Mouse (Mus musculus) liver, adult 2 months (tissue): ENCODE results near the gene Art1. TPM values are rescaled to one million over a fixed set of nuclear protein-coding genes. Genes with fewer than 3 reads are reported as not detected.

ENCODE experiments used
- DNase-seq: peaks from one replicate; pipeline ENCODE4 v3.0.0-alpha.2; 2011; ENCODE audit warnings: low read depth, low spot score; ENCODE audit errors: extremely low read depth
- H3K27ac ChIP-seq: fragments of 200-500 bp; replicated peaks from 2 replicates; pipeline ENCODE4 v1.5.1; 2012; ENCODE audit warnings: low read depth, mild to moderate bottlenecking, control low read depth, inconsistent platforms, low read length; ENCODE audit not compliant: insufficient read depth
- H3K27me3 ChIP-seq: fragments of 200-500 bp; 2 replicates; pipeline ENCODE4 v1.6.1; 2012; ENCODE audit warnings: mild to moderate bottlenecking, moderate library complexity, low read length, inconsistent platforms; ENCODE audit not compliant: control insufficient read depth, insufficient read depth
- H3K36me3 ChIP-seq: fragments of 200-500 bp; 2 replicates; pipeline ENCODE4 v1.6.1; 2012; ENCODE audit warnings: low read length, inconsistent platforms; ENCODE audit not compliant: control insufficient read depth, insufficient read depth
- H3K4me1 ChIP-seq: fragments of 200-500 bp; 2 replicates; pipeline ENCODE4 v1.6.1; 2011; ENCODE audit warnings: low read length; ENCODE audit not compliant: control insufficient read depth, insufficient read depth
- H3K4me3 ChIP-seq: fragments of 200-500 bp; 2 replicates; pipeline ENCODE4 v1.5.1; 2011; ENCODE audit warnings: low read depth, mild to moderate bottlenecking, control low read depth, low read length, moderate library complexity; ENCODE audit not compliant: insufficient read depth
- H3K79me2 ChIP-seq: fragments of 200-500 bp; 2 replicates; pipeline ENCODE4 v1.6.1; 2012; ENCODE audit warnings: inconsistent platforms, mild to moderate bottlenecking, low read length, moderate library complexity; ENCODE audit not compliant: control insufficient read depth, insufficient read depth
- H3K9ac ChIP-seq: fragments of 200-500 bp; 2 replicates; pipeline ENCODE4 v1.6.1; 2012; ENCODE audit warnings: low read depth, mild to moderate bottlenecking, control low read depth, inconsistent platforms, low read length
- CTCF ChIP-seq: fragments of 200-500 bp; IDR thresholded peaks from 2 replicates; pipeline ENCODE4 v1.5.1; 2011; ENCODE audit warnings: low read depth, low read length, control low read depth
- POLR2A ChIP-seq: fragments of 200-500 bp; IDR thresholded peaks from 2 replicates; pipeline ENCODE4 v1.6.1; 2011; ENCODE audit warnings: low read length, control low read depth; ENCODE audit not compliant: insufficient read depth; ENCODE audit errors: extremely low read depth
- WGBS: fragments of 180-500 bp; shearing (Covaris S2); methylation state at CpG from one replicate; pipeline ENCODE4 v1.1.7; 2018; 5-methylcytosine and 5-hydroxymethylcytosine counted together
- polyA plus RNA-seq: library from polyadenylated mRNA; depleted of rRNA; stranded (reverse); fragments of >200 nt; gene quantifications from 2 replicates; pipeline ENCODE4 v1.2.3, GENCODE M21; 2012
- total RNA-seq: library from RNA; depleted of rRNA; stranded (reverse); fragments of >200 nt; gene quantifications from 2 replicates; pipeline ENCODE4 v1.2.3, GENCODE M21; 2014

Gene Art1
- total and polyA plus RNA-seq, 2 experiments = 0.28 TPM; not detected in 1

GRCm38 (mm10) chr7:102066363-102066762 is 35.2 kb upstream of the Art1 start:
- Histone ChIP-seq H3K27ac (no peak overlapping the region), H3K27me3 (no peaks in the 10 kb centered on the region), H3K4me1 (peaks cover 23% of the 10 kb centered on the region), H3K36me3 (no peaks in the 10 kb centered on the region; the same call in 1 of the 2 replicates), H3K9ac (no peak overlapping the region), H3K79me2 (peaks cover 14% of the 10 kb centered on the region; the same call in 1 of the 2 replicates), H3K4me3 (peak overlapping the region; percentile 61; the same call in 1 of the 2 replicates)
- TF ChIP-seq POLR2A (no peak), CTCF (no peak)
- WGBS = 60% methylated on average over 6 of the region's 6 CpGs
- DNase-seq = no peak

GRCm38 (mm10) chr7:102076714-102077296 is 24.7 kb upstream of the Art1 start:
- Histone ChIP-seq H3K79me2 (no peaks in the 10 kb centered on the region), H3K9ac (no peak overlapping the region), H3K27ac (no peak overlapping the region), H3K4me3 (no peak overlapping the region), H3K27me3 (no peaks in the 10 kb centered on the region), H3K36me3 (peaks cover 35% of the 10 kb centered on the region), H3K4me1 (no peaks in the 10 kb centered on the region)
- no peak for TF ChIP-seq POLR2A
- peak; percentile 57; the same call in 1 of the 2 replicates for TF ChIP-seq CTCF
- DNase-seq = peak; percentile 17
- WGBS = 84% methylated on average over 7 of the region's 7 CpGs

- peak; percentile 29 for DNase-seq
- Histone ChIP-seq H3K36me3 (peaks cover 27% of the 10 kb centered on the region; the same call in 1 of the 2 replicates), H3K9ac (no peak overlapping the region), H3K79me2 (no peaks in the 10 kb centered on the region), H3K4me3 (no peak overlapping the region), H3K27me3 (no peaks in the 10 kb centered on the region), H3K27ac (no peak overlapping the region), H3K4me1 (no peaks in the 10 kb centered on the region)
- peak; percentile 45 for TF ChIP-seq CTCF
- TF ChIP-seq POLR2A = no peak
- WGBS = 77% methylated on average over 7 of the region's 7 CpGs
Measured at GRCm38 (mm10) chr7:102078517-102078916, 23.0 kb upstream of the Art1 start.

GRCm38 (mm10) chr7:102080311-102080710 is 21.2 kb upstream of the Art1 start:
- Histone ChIP-seq H3K36me3 (peaks cover 22% of the 10 kb centered on the region; the same call in 1 of the 2 replicates), H3K27ac (no peak overlapping the region), H3K4me1 (no peaks in the 10 kb centered on the region), H3K27me3 (no peaks in the 10 kb centered on the region), H3K4me3 (no peak overlapping the region), H3K9ac (no peak overlapping the region), H3K79me2 (no peaks in the 10 kb centered on the region)
- 87% methylated on average over 8 of the region's 8 CpGs for WGBS
- TF ChIP-seq CTCF (no peak), POLR2A (no peak)
- DNase-seq = no peak

GRCm38 (mm10) chr7:102081784-102082183 is 19.8 kb upstream of the Art1 start:
- TF ChIP-seq POLR2A = no peak
- no peak for TF ChIP-seq CTCF
- H3K4me3 ChIP-seq = no peak overlapping the region
- H3K9ac ChIP-seq = no peak overlapping the region
- DNase-seq = no peak
- no peaks in the 10 kb centered on the region for H3K4me1 ChIP-seq
- peaks cover 19% of the 10 kb centered on the region; the same call in 1 of the 2 replicates for H3K36me3 ChIP-seq
- WGBS = 97% methylated on average over 5 of the region's 5 CpGs
- no peaks in the 10 kb centered on the region for H3K79me2 ChIP-seq
- no peaks in the 10 kb centered on the region for H3K27me3 ChIP-seq
- no peak overlapping the region for H3K27ac ChIP-seq

- no peaks in the 10 kb centered on the region for H3K79me2 ChIP-seq
- peaks cover 16% of the 10 kb centered on the region; the same call in 1 of the 2 replicates for H3K36me3 ChIP-seq
- no peak within 1 kb of the TSS for H3K4me3 ChIP-seq
- H3K27ac ChIP-seq = no peak within 1 kb of the TSS
- no peak for DNase-seq
- H3K4me1 ChIP-seq = no peaks in the 10 kb centered on the region
- WGBS = 85% methylated on average over 5 of the region's 5 CpGs
- TF ChIP-seq POLR2A = no peak
- TF ChIP-seq CTCF = no peak
- H3K9ac ChIP-seq = no peak within 1 kb of the TSS
- H3K27me3 ChIP-seq = no peaks in the 10 kb centered on the region
Measured at GRCm38 (mm10) chr7:102082816-102083215, 18.7 kb upstream of the Art1 start, which contains the start of gene Trpc2. Gene Trpc2, plus strand, starts transcription at chr7:102083116.
